Mouse (Mus musculus): ENCODE measurements at regions not wholly inside any gene's neighbourhood (a gene's known extent, or its start where the extent isn't known, plus 50 kb on each side); places are given as distances from the start of the nearest gene placed in this dataset.

DNA sequence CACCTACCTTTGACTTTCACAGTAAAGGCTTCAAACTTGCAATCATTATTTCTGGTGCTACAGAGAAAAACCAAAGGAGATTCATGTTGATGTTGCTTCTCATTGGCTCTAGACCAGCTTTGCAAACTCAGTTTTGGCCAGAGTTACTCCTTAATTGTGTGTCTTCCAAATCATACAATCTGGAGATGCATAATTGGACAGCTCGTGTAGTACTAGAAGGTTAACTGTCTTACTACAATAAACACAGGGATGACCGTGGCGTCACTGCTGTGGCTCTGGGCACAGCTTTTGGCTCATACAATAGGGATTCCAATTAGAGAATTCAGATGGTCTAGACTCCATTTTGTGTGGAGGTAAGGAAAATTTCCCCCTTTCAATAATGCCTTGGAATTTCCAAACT, 544.6 kb downstream of the Tns1 start:
- H3K4me1 ChIP-seq (replicated peaks), result no peaks in the 10 kb centered on the region
- no peak overlapping the region for H3K9ac ChIP-seq
- 77% methylated on average over 3 of the region's 3 CpGs for WGBS
- H3K27me3 ChIP-seq, result no peaks in the 10 kb centered on the region
- ATAC-seq (replicated peaks; ENCODE audit: insufficient number of reproducible peaks, insufficient read depth, low FRiP score, low read depth), result no peak
- H3K4me3 ChIP-seq, result no peak overlapping the region
- no peak overlapping the region for H3K27ac ChIP-seq
- no peak overlapping the region for H3K4me2 ChIP-seq
- H3K36me3 ChIP-seq, result no peaks in the 10 kb centered on the region
- no peaks in the 10 kb centered on the region for H3K9me3 ChIP-seq (replicated peaks)

DNA sequence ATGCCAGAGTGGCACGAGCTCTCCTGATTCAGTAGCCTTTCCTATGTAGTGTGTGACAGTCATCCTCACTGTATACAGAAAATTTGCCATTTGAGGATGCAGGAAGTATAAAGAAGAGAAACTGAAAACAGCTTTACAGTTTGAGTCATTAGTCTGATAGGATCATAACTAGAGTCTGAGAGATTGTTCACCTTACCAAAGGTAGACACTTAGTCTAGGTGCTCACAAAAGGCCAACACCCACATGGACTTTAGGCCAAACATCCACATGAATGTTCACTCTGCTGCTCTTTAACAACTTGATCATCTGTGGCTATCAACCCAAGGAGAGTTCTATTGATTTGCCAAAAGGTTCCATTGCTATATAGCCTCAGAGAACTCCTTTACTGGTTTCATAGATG, 547.2 kb downstream of the Tns1 start:
- Histone ChIP-seq H3K27ac (no peak overlapping the region), H3K9me3 (replicated peaks) (no peaks in the 10 kb centered on the region), H3K4me3 (no peak overlapping the region), H3K9ac (no peak overlapping the region), H3K4me1 (replicated peaks) (no peaks in the 10 kb centered on the region), H3K36me3 (no peaks in the 10 kb centered on the region), H3K4me2 (no peak overlapping the region), H3K27me3 (no peaks in the 10 kb centered on the region)
- ATAC-seq (replicated peaks; ENCODE audit: insufficient number of reproducible peaks, insufficient read depth, low FRiP score, low read depth), result no peak
- 85% methylated on average over 1 of the region's 1 CpGs for WGBS

DNA sequence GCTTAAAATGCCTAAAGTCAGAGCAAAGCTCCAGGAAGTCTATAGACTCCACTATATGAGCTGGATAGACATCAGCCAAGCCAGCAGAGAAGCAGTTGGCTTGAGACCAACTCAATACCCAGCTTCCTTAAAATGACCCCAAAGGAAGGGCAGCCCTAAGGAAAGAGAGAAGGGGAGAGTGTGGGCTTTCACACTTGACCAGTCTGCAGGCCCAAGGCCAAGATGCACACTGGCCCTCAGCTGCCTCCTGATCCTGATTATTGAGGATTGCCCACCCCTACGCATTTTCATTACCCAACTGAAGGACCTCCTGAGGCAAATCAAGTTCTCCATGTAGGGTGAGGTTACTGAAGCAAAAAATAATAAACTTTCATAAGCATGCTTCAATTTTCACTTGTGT, 548.6 kb downstream of the Tns1 start:
- no peak overlapping the region for H3K9ac ChIP-seq
- no peaks in the 10 kb centered on the region for H3K27me3 ChIP-seq
- no peaks in the 10 kb centered on the region for H3K36me3 ChIP-seq
- H3K4me1 ChIP-seq (replicated peaks), result no peaks in the 10 kb centered on the region
- H3K9me3 ChIP-seq (replicated peaks), result no peaks in the 10 kb centered on the region
- H3K4me3 ChIP-seq, result no peak overlapping the region
- WGBS, result 82% methylated on average over 1 of the region's 1 CpGs
- ATAC-seq (replicated peaks; ENCODE audit: insufficient number of reproducible peaks, insufficient read depth, low FRiP score, low read depth), result no peak
- H3K4me2 ChIP-seq, result no peak overlapping the region
- H3K27ac ChIP-seq, result no peak overlapping the region

DNA sequence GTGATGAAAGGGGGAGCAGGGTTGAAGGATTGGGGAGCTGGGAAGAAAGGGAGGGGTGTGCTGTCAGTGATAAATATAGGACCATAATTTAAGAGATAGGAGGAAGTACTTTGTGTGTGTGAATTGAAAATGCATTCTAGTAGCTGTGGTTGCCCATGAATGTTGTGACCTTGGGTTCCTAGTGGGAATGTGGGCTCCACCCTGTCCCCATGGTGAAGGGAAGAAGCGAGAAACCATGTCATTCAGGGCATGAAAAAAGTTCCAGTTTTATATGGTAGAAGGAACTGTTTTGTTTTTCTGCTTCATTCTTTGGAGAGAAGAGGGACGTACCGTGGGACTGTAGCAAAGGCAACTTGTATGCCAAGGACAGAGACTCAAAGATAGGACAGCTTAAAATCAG, 553.3 kb downstream of the Tns1 start:
- no peak overlapping the region for H3K27ac ChIP-seq
- H3K9me3 ChIP-seq (replicated peaks), result no peaks in the 10 kb centered on the region
- H3K4me1 ChIP-seq (replicated peaks), result no peaks in the 10 kb centered on the region
- no peaks in the 10 kb centered on the region for H3K36me3 ChIP-seq
- H3K9ac ChIP-seq, result no peak overlapping the region
- ATAC-seq (replicated peaks; ENCODE audit: insufficient number of reproducible peaks, insufficient read depth, low FRiP score, low read depth), result no peak
- H3K4me3 ChIP-seq, result no peak overlapping the region
- 85% methylated on average over 3 of the region's 3 CpGs for WGBS
- H3K4me2 ChIP-seq, result no peak overlapping the region
- no peaks in the 10 kb centered on the region for H3K27me3 ChIP-seq

DNA sequence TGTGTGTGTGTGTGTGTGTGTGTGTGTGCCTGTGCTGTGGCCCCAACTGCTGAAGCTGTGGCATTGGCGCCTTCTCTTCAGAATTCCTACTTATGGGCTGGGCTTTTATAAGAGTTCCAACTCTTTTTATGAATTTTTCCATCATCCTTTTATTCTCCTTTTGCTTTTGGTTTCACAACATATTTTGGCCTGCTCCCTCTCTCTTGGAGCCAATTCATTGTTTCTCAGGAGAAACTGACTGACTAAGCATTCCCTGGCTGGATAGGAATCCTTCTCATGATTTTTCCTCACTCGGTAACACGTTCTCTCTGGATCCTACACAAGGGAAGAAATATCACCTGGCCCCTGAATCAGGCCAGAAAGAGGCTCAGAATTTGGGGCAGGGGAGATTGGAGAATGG, 551.1 kb upstream of the Tnp1 start:
- no peaks in the 10 kb centered on the region for H3K27me3 ChIP-seq
- no peaks in the 10 kb centered on the region for H3K36me3 ChIP-seq
- H3K4me2 ChIP-seq, result no peak overlapping the region
- no peak overlapping the region for H3K9ac ChIP-seq
- 80% methylated on average over 3 of the region's 3 CpGs for WGBS
- H3K4me1 ChIP-seq (replicated peaks), result no peaks in the 10 kb centered on the region
- no peak overlapping the region for H3K4me3 ChIP-seq
- no peak overlapping the region for H3K27ac ChIP-seq
- H3K9me3 ChIP-seq (replicated peaks), result no peaks in the 10 kb centered on the region
- ATAC-seq (replicated peaks; ENCODE audit: insufficient number of reproducible peaks, insufficient read depth, low FRiP score, low read depth), result no peak

DNA sequence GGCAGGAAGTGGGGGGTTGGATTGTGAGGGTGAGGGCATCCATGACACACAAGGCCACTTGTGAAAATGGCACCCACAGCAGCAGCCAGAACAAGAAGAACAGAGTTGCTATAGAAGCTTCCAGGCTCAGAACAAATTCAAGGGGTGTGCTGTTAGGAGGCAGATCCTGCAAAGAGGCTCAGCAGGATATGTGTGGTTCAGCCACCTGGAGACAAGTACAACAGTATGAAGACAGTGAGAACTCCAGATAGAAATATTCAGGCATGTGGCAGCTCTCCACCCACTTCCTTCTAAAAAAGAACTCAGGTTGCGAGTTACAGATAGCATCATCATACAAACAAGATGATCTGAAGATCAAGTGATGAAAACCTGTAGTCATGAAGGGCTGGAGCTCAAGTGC, 544.9 kb upstream of the Tnp1 start:
- Histone ChIP-seq H3K9ac (no peak overlapping the region), H3K27me3 (no peaks in the 10 kb centered on the region), H3K36me3 (no peaks in the 10 kb centered on the region), H3K4me1 (replicated peaks) (no peaks in the 10 kb centered on the region), H3K9me3 (replicated peaks) (no peaks in the 10 kb centered on the region), H3K27ac (no peak overlapping the region), H3K4me3 (no peak overlapping the region), H3K4me2 (no peak overlapping the region)
- no peak for ATAC-seq (replicated peaks; ENCODE audit: insufficient number of reproducible peaks, insufficient read depth, low FRiP score, low read depth)
- WGBS, result 79% methylated on average over 1 of the region's 1 CpGs

DNA sequence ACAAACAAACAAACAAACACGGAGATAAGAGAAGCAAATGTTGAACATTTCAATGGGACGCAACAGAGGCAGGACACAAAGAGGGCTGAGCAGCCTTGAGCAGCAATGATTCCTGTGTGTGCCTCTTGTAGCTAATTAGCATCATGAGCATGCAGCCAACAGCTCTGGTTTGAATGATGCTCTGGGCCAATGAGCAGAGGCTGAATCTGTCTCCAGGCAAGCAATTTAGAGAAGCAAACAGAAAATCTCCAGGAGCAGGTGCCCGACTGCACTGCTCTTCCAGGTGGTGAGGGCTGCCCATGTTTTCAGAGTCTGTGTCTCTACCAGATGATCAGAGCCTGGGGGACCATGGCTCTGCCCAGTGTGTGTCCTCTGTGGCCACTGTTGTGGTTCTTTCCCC, 532.2 kb upstream of the Tnp1 start:
- H3K9me3 ChIP-seq (replicated peaks), result no peaks in the 10 kb centered on the region
- no peaks in the 10 kb centered on the region for H3K4me1 ChIP-seq (replicated peaks)
- H3K4me2 ChIP-seq, result no peak overlapping the region
- H3K36me3 ChIP-seq, result no peaks in the 10 kb centered on the region
- no peak overlapping the region for H3K27ac ChIP-seq
- 87% methylated on average over 3 of the region's 3 CpGs for WGBS
- H3K27me3 ChIP-seq, result no peaks in the 10 kb centered on the region
- H3K9ac ChIP-seq, result no peak overlapping the region
- ATAC-seq (replicated peaks; ENCODE audit: insufficient number of reproducible peaks, insufficient read depth, low FRiP score, low read depth), result no peak
- H3K4me3 ChIP-seq, result no peak overlapping the region

DNA sequence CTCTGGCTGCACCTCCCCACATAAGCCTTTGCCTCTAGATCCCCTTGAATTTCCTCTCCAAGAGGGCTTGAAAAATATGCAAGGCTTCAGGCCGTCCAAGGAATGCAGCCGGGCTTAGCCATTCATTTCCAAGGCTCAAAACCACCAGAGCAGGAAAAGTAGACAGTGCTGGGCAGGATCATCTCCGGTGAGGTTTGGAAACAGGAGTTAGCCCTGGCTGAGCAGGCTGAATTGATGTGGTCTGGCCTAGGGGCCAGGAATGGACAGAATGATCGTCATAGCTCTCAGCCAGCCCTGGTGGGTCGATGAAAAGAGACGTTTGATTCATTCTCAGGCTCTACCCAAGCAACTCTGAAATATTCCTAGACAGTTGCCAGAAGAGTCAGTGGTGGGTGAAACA, 529.7 kb upstream of the Tnp1 start:
- Histone ChIP-seq H3K27ac (no peak overlapping the region; the same call in 1 of the 2 replicates), H3K4me3 (no peak overlapping the region), H3K4me2 (no peak overlapping the region), H3K4me1 (replicated peaks) (no peaks in the 10 kb centered on the region), H3K27me3 (no peaks in the 10 kb centered on the region), H3K36me3 (no peaks in the 10 kb centered on the region), H3K9ac (no peak overlapping the region), H3K9me3 (replicated peaks) (no peaks in the 10 kb centered on the region)
- no peak for ATAC-seq (replicated peaks; ENCODE audit: insufficient number of reproducible peaks, insufficient read depth, low FRiP score, low read depth)
- WGBS, result 66% methylated on average over 6 of the region's 6 CpGs

DNA sequence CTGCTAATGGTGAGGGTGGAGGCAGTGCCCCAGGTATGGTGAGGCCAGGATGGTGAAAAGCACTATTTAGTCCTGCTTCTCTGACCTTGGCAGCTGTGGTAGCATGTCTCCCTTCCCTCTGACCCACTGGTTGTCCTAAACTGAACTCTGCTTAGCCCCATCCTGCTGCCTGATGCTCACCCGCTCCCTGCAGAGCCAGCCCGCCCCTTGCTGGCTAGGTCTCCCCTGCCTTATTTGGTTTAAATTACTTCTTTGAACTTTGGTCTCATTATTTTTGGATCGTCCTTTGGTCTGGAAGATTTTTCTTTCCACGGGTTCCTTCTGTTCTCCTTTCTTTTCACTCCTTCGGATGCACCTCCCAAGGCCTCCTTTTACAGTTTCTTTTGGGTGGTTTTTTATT, 525.7 kb upstream of the Tnp1 start:
- Histone ChIP-seq H3K9me3 (replicated peaks) (no peaks in the 10 kb centered on the region), H3K4me2 (no peak overlapping the region), H3K36me3 (no peaks in the 10 kb centered on the region), H3K27ac (no peak overlapping the region), H3K4me1 (replicated peaks) (peaks cover 3% of the 10 kb centered on the region; the same call in 1 of the 2 replicates), H3K27me3 (no peaks in the 10 kb centered on the region), H3K9ac (no peak overlapping the region), H3K4me3 (no peak overlapping the region)
- 58% methylated on average over 5 of the region's 5 CpGs for WGBS
- no peak for ATAC-seq (replicated peaks; ENCODE audit: insufficient number of reproducible peaks, insufficient read depth, low FRiP score, low read depth)

DNA sequence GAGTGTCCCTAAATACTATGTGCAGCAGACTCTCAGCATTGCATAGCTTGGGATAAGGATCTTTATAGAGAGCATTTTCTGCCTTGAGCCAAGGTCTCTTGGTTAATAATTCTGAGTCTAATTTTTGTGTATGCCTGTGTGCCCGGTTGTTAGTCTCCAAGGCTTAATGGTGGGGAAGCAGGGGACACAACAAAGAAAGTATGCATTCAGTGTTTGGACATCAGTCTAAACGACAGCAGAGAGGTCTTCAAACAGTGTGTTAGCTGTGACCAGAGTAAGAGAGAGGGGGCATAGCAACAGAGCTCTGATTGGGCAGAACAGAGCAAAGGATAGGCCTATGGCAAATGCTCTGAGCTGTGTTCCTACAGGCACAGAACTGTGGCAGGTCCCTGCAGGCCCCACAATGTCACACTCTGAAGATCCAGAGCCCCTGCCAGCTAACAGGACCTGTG, 522.7 kb upstream of the Tnp1 start:
- peak; percentile 67 for ATAC-seq (replicated peaks; ENCODE audit: insufficient number of reproducible peaks, insufficient read depth, low FRiP score, low read depth)
- H3K9ac ChIP-seq, result no peak overlapping the region
- WGBS, result 55% methylated on average over 2 of the region's 2 CpGs
- H3K36me3 ChIP-seq, result no peaks in the 10 kb centered on the region
- no peak overlapping the region for H3K4me3 ChIP-seq
- H3K27me3 ChIP-seq, result no peaks in the 10 kb centered on the region
- H3K4me2 ChIP-seq, result no peak overlapping the region
- H3K9me3 ChIP-seq (replicated peaks), result no peaks in the 10 kb centered on the region
- peaks cover 3% of the 10 kb centered on the region; the same call in 1 of the 2 replicates for H3K4me1 ChIP-seq (replicated peaks)
- no peak overlapping the region for H3K27ac ChIP-seq

DNA sequence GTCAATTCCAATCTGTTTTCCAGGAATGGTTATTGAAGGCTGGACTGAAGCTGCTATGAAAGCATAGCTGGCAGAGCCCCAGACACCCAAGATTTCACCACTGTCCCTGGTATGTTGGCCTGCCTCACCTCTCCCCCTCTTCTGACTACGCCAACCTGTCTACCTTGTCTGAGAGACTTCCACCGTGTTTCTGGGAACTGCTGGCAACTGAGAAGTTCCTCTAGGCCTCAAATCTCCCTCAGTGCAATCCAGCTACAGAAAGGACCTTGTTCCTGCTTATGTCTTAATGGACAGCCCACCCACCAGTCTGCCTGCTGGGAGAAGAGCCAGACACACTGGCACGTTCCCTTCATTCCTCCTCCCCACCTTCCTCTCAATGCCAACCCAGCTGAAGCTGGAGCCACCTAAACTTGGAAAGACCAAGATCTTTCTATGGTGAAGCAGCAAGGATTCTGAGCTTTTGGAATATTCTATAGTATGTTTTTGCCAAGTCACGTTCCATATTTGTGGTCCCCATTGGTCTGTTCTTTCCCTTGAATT, 520.1 kb upstream of the Tnp1 start:
- Histone ChIP-seq H3K36me3 (no peaks in the 10 kb centered on the region), H3K27me3 (no peaks in the 10 kb centered on the region), H3K4me1 (replicated peaks) (peaks cover 3% of the 10 kb centered on the region; the same call in 1 of the 2 replicates), H3K27ac (no peak overlapping the region), H3K4me3 (no peak overlapping the region), H3K4me2 (no peak overlapping the region), H3K9me3 (replicated peaks) (no peaks in the 10 kb centered on the region), H3K9ac (no peak overlapping the region)
- no peak for ATAC-seq (replicated peaks; ENCODE audit: insufficient number of reproducible peaks, insufficient read depth, low FRiP score, low read depth)
- 83% methylated on average over 4 of the region's 4 CpGs for WGBS

DNA sequence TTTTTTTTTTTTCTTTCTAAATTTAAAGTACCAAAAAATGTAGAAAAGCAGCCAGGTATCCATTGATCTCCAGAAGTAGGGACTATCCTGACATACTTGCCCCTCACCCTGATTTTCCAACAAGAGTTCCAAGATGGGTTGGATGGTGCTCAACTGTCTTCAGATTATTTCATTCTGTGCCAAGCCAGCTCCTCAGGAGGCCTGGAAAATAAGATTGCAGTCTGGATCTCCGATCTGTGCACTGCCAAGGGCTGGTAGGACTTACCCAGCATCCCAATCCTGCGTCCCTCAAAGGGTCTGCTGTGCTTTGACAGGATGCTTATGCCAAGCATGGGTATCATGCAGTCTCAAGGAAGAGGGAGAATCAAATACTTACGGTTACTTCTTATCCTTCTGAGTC, 517.8 kb upstream of the Tnp1 start:
- H3K36me3 ChIP-seq, result no peaks in the 10 kb centered on the region
- H3K9me3 ChIP-seq (replicated peaks), result no peaks in the 10 kb centered on the region
- no peaks in the 10 kb centered on the region for H3K27me3 ChIP-seq
- no peaks in the 10 kb centered on the region for H3K4me1 ChIP-seq (replicated peaks)
- no peak overlapping the region for H3K4me3 ChIP-seq
- no peak overlapping the region for H3K9ac ChIP-seq
- no peak overlapping the region for H3K27ac ChIP-seq
- no peak overlapping the region for H3K4me2 ChIP-seq
- WGBS, result 81% methylated on average over 3 of the region's 3 CpGs
- ATAC-seq (replicated peaks; ENCODE audit: insufficient number of reproducible peaks, insufficient read depth, low FRiP score, low read depth), result no peak

All from heart, embryonic 15.5 days (tissue).